Comparison of ENCODE assay signal across 13 mouse cellular contexts in the genomic region with DNA sequence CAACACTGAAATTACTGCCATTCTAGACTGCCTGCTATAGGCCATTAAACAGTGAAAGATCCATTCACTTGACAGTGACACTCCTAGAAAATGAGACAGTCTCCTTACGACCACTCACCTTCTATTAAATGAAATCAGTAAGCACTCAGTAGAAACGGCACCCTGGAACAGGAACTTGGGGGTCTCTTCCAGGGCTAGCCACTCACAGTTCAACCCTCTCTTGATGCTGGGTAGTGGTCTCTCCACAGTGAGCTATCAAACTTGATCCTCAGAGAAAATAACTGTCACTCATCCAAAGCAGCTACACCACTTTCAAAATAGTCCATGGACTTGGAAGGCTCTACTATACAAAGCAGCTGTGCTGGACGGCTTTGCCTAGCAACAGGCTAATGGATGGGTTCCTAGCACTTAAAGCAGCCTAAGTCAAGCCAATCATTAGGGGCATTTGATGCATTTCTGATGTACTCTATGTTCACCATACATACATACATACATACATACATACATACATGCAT. TPM values are rescaled to one million over a fixed set of nuclear protein-coding genes. Genes with fewer than 3 reads are reported as not detected.
DNase-seq lines count a peak whose midpoint lies in the region; ATAC-seq and TF ChIP-seq lines count a peak whose summit lies in the region.
"Had no signal": no experiment of that assay in that cellular context is flagged by ENCODE, and none has a peak within 500 bp of the region (broad histone marks: within the 10 kb centered on the region; RNA-seq: fewer than 3 reads in every experiment).

No protein-coding gene starts in this region.

- DNase-seq in heart, adult 2 months: no peak
- DNase-seq in lung, postnatal 0 days (ENCODE audit: low spot score): no peak
- no peak for DNase-seq in lung, adult 18-20 months
- peak; percentile 49 to 51 for DNase-seq in heart, postnatal 10 days
- no peak for DNase-seq in stomach, postnatal 0 days (ENCODE audit: low spot score)
- DNase-seq in liver, embryonic 11.5 days (ENCODE audit: low spot score): no peak
- DNase-seq in thymus, adult 18-20 months: no peak
- DNase-seq: adrenal gland, postnatal 10 days; embryo, embryonic 11 days; right cerebral cortex, postnatal 4 days had no signal

- H3K27ac ChIP-seq in heart, adult 2 months: peak overlapping the region; percentile 57
- H3K27ac ChIP-seq in heart, embryonic 11.5 days (ENCODE audit: low read depth, low read length): no peak overlapping the region; the same call in 1 of the 2 replicates
- H3K27ac ChIP-seq in lung, postnatal 0 days (ENCODE audit: low read length): no peak overlapping the region
- peak overlapping the region; percentile 20; the same call in 1 of the 2 replicates for H3K27ac ChIP-seq in stomach, postnatal 0 days (replicated peaks)
- H3K27ac ChIP-seq in liver, embryonic 11.5 days (ENCODE audit: low read depth, low read length): no peak overlapping the region
- H3K27ac ChIP-seq: macrophage had no signal

- no peaks in the 10 kb centered on the region for H3K4me1 ChIP-seq in heart, adult 2 months (ENCODE audit: control insufficient read depth, insufficient read depth, low read length)
- no peaks in the 10 kb centered on the region for H3K4me1 ChIP-seq in heart, embryonic 11.5 days (ENCODE audit: control insufficient read depth, insufficient read depth, low read length)
- H3K4me1 ChIP-seq in lung, postnatal 0 days (ENCODE audit: insufficient read depth, low read depth, low read length): no peaks in the 10 kb centered on the region
- H3K4me1 ChIP-seq in stomach, postnatal 0 days (replicated peaks; ENCODE audit: control insufficient read depth, insufficient read depth): no peaks in the 10 kb centered on the region
- no peaks in the 10 kb centered on the region for H3K4me1 ChIP-seq in liver, embryonic 11.5 days (replicated peaks; ENCODE audit: control insufficient read depth, insufficient read depth, low read length)

- H3K4me3 ChIP-seq in heart, adult 2 months: no peak overlapping the region
- H3K4me3 ChIP-seq in heart, embryonic 11.5 days (ENCODE audit: low read depth, low read length): no peak overlapping the region
- H3K4me3 ChIP-seq in lung, postnatal 0 days (ENCODE audit: low read depth, low read length): no peak overlapping the region
- H3K4me3 ChIP-seq in stomach, postnatal 0 days (ENCODE audit: low read depth, low read length): no peak overlapping the region
- no peak overlapping the region for H3K4me3 ChIP-seq in liver, embryonic 11.5 days (ENCODE audit: low read depth, low read length)

- H3K9ac ChIP-seq in heart, adult 2 months (ENCODE audit: low read depth, low read length): no peak overlapping the region
- H3K9ac ChIP-seq in heart, embryonic 11.5 days (ENCODE audit: low read depth, low read length): no peak overlapping the region
- H3K9ac ChIP-seq in lung, postnatal 0 days (replicated peaks; ENCODE audit: low read depth): no peak overlapping the region
- no peak overlapping the region for H3K9ac ChIP-seq in stomach, postnatal 0 days (ENCODE audit: low read length)
- H3K9ac ChIP-seq in liver, embryonic 11.5 days (ENCODE audit: low read depth, low read length): no peak overlapping the region

- intact Hi-C loops in heart, adult 2 months (cut with DNase I): no loop called here
- intact Hi-C loops in heart, postnatal 10 days (cut with DNase I): no loop called here

- TF ChIP-seq CTCF in heart, adult 2 months (IDR thresholded peaks at IDR 0.05): no peak
- no peak for TF ChIP-seq CTCF in lung, postnatal 0 days (IDR thresholded peaks at IDR 0.05)
- TF ChIP-seq CTCF in stomach, postnatal 0 days (IDR thresholded peaks at IDR 0.05; ENCODE audit: low read depth): no peak

- TF ChIP-seq POLR2A in heart, adult 2 months (IDR thresholded peaks at IDR 0.05; ENCODE audit: insufficient read depth, low read depth, low read length): no peak

- no peak for ATAC-seq in heart, embryonic 11.5 days (replicated peaks; ENCODE audit: insufficient number of reproducible peaks, low FRiP score, low TSS enrichment)
- 0 out of 2 replicates have a peak, but pooled peaks have one; percentile 18 for ATAC-seq in lung, postnatal 0 days
- ATAC-seq in stomach, postnatal 0 days (ENCODE audit: low FRiP score, low TSS enrichment): no peak
- ATAC-seq in liver, embryonic 11.5 days (replicated peaks; ENCODE audit: low FRiP score): no peak
- ATAC-seq: Patski had no signal

- H3K27me3 ChIP-seq in heart, adult 2 months (ENCODE audit: control insufficient read depth, insufficient read depth, low read length): no peaks in the 10 kb centered on the region
- no peaks in the 10 kb centered on the region for H3K27me3 ChIP-seq in heart, embryonic 11.5 days (ENCODE audit: control insufficient read depth, insufficient read depth, low read length)
- no peaks in the 10 kb centered on the region for H3K27me3 ChIP-seq in lung, postnatal 0 days (replicated peaks; ENCODE audit: insufficient read depth, low read length)
- H3K27me3 ChIP-seq in stomach, postnatal 0 days (ENCODE audit: control insufficient read depth, insufficient read depth, low read length): no peaks in the 10 kb centered on the region
- H3K27me3 ChIP-seq in liver, embryonic 11.5 days (replicated peaks; ENCODE audit: control insufficient read depth, insufficient read depth, low read length): no peaks in the 10 kb centered on the region
- H3K27me3 ChIP-seq: Patski had no signal

- H3K9me3 ChIP-seq in heart, embryonic 11.5 days (replicated peaks; ENCODE audit: control insufficient read depth, low read length): no peaks in the 10 kb centered on the region
- H3K9me3 ChIP-seq in lung, postnatal 0 days (ENCODE audit: low read length): no peaks in the 10 kb centered on the region
- H3K9me3 ChIP-seq in stomach, postnatal 0 days (ENCODE audit: control insufficient read depth, low read length): no peaks in the 10 kb centered on the region
- H3K9me3 ChIP-seq in liver, embryonic 11.5 days (ENCODE audit: control insufficient read depth, low read length): no peaks in the 10 kb centered on the region

- 67% methylated on average over 3 of the region's 3 CpGs for WGBS in heart, adult 2 months
- 74% methylated on average over 3 of the region's 3 CpGs for whole genome bisulfite sequencing in heart, embryonic 11.5 days (ENCODE audit: insufficient replicate concordance)
- WGBS in lung, postnatal 0 days: 74% methylated on average over 3 of the region's 3 CpGs
- 50% methylated on average over 3 of the region's 3 CpGs for WGBS in stomach, postnatal 0 days
- WGBS in liver, embryonic 11.5 days: 84% methylated on average over 3 of the region's 3 CpGs

- H3K4me2 ChIP-seq in heart, embryonic 11.5 days: no peak overlapping the region
- no peak overlapping the region for H3K4me2 ChIP-seq in lung, postnatal 0 days (replicated peaks; ENCODE audit: low read depth, low read length)
- H3K4me2 ChIP-seq in stomach, postnatal 0 days (replicated peaks; ENCODE audit: low read depth): no peak overlapping the region
- H3K4me2 ChIP-seq in liver, embryonic 11.5 days: no peak overlapping the region

- no peaks in the 10 kb centered on the region for H3K79me2 ChIP-seq in heart, adult 2 months (replicated peaks; ENCODE audit: control insufficient read depth, insufficient read depth, low read length)

- TF ChIP-seq EP300 in heart, adult 2 months (IDR thresholded peaks at IDR 0.05; ENCODE audit: insufficient read depth, low read depth, low read length): no peak
- TF ChIP-seq EP300 in lung, postnatal 0 days (IDR thresholded peaks at IDR 0.05): no peak
- no peak for TF ChIP-seq EP300 in stomach, postnatal 0 days (optimal IDR thresholded peaks at IDR 0.05)

- peaks cover 3% of the 10 kb centered on the region; the same call in 1 of the 2 replicates for H3K36me3 ChIP-seq in heart, adult 2 months (ENCODE audit: control insufficient read depth, insufficient read depth, low read length)
- peaks cover 3% of the 10 kb centered on the region for H3K36me3 ChIP-seq in heart, embryonic 11.5 days (ENCODE audit: control insufficient read depth, insufficient read depth, low read length)
- H3K36me3 ChIP-seq in lung, postnatal 0 days (ENCODE audit: insufficient read depth, low read length): no peaks in the 10 kb centered on the region
- peaks cover 5% of the 10 kb centered on the region; the same call in 1 of the 2 replicates for H3K36me3 ChIP-seq in stomach, postnatal 0 days (ENCODE audit: control insufficient read depth, insufficient read depth, low read length)
- H3K36me3 ChIP-seq in liver, embryonic 11.5 days (ENCODE audit: control insufficient read depth, insufficient read depth, low read length): peaks cover 4% of the 10 kb centered on the region

RNA-seq across cellular contexts. Expression of gene Prpf18, which starts 30.4 kb away (rescaled TPM):
- total RNA-seq in heart, adult 2 months (2021): 10 to 100 TPM; 29.0 to 34.7 TPM
- polyA plus RNA-seq in heart, adult 2 months (2012; rRNA removed): 11.4 and 23.9 TPM in 2 replicates
- polyA plus RNA-seq in heart, embryonic 11.5 days (2014; fragmentation: Nextera tagmentation; extraction: Ambion mirVana): 29.6 and 34.4 TPM in 2 replicates
- 39.2 and 46.5 TPM in 2 replicates for polyA plus RNA-seq in lung, postnatal 0 days (2015; fragmentation: Nextera tagmentation; extraction: Ambion mirVana)
- total RNA-seq in heart, postnatal 10 days (2021): 10 to 100 TPM; 30.0 to 33.7 TPM
- 15.5 and 15.6 TPM in 2 replicates for polyA plus RNA-seq in stomach, postnatal 0 days (2015; fragmentation: Nextera tagmentation; extraction: Ambion mirVana)
- polyA plus RNA-seq in liver, embryonic 11.5 days (2014; fragmentation: Nextera tagmentation; extraction: Ambion mirVana): 37.1 and 39.9 TPM in 2 replicates

Comparison
In these comparisons a context has a peak if more than half of its experiments do, and no peak if none do; other contexts are left out.
1. DNase-seq: peak in heart, postnatal 10 days (2 of 2); none in heart, adult 2 months (0 of 2), lung, postnatal 0 days (single experiment), lung, adult 18-20 months (0 of 2), stomach, postnatal 0 days (single experiment), liver, embryonic 11.5 days (single experiment) and thymus, adult 18-20 months (0 of 2).
2. H3K27ac ChIP-seq: peak in heart, adult 2 months (single experiment) and stomach, postnatal 0 days (single experiment); none in heart, embryonic 11.5 days (single experiment), lung, postnatal 0 days (single experiment) and liver, embryonic 11.5 days (single experiment).